Mouse (Mus musculus): ENCODE results near the gene Toporsl.

- TF ChIP-seq ZNF384 (IDR thresholded peaks at IDR 0.05; ENCODE audit: low read depth, low read length): no peak
- no peak for TF ChIP-seq CTCF (conservative IDR thresholded peaks at IDR 0.05 in 1 of 2, IDR thresholded peaks at IDR 0.05 in 1 of 2; ENCODE audit: low read depth in 2 of 2, low read length in 2 of 2)
- TF ChIP-seq BHLHE40 (IDR thresholded peaks at IDR 0.05; ENCODE audit: low read depth, low read length): no peak
- TF ChIP-seq POLR2A (IDR thresholded peaks at IDR 0.05; ENCODE audit: low read depth, low read length): no peak
- TF ChIP-seq TBP (conservative IDR thresholded peaks at IDR 0.05; ENCODE audit: low read depth, low read length): no peak
- no peak for TF ChIP-seq USF1 (IDR thresholded peaks at IDR 0.05; ENCODE audit: low read depth, low read length)
- TF ChIP-seq MAX (IDR thresholded peaks at IDR 0.05; ENCODE audit: low read length): no peak
- no peak for TF ChIP-seq UBTF (IDR thresholded peaks at IDR 0.05; ENCODE audit: low read depth, low read length)
These were observed 32.2 kb upstream of the Toporsl start for GRCm38 (mm10) chr4:52563859-52564258.

All from CH12.LX (cell line).